Mouse (Mus musculus): ENCODE data around the gene Phlpp1.

- TF ChIP-seq CTCF (IDR thresholded peaks at IDR 0.05; ENCODE audit: extremely low read depth, insufficient read depth, low read length) (no peak), POLR2A (IDR thresholded peaks at IDR 0.05; ENCODE audit: extremely low read depth, insufficient read depth, low read length) (no peak)
These were observed 82.5 kb downstream of the Phlpp1 start for GRCm38 (mm10) chr1:106254047-106254446.

Measured in cortical plate, adult 2 months (tissue).